Mouse (Mus musculus) embryo, embryonic 11 days (tissue): Measurements from ENCODE around the gene Ubash3b.

Experiments
- DNase-seq: peaks from one replicate; pipeline ENCODE4 v3.0.0-alpha.2; 2015

The Ubash3b gene

GRCm38 (mm10) chr9:40983758-40984157, 177.7 kb downstream of the Ubash3b start:
- DNase-seq, result no peak

- peak; percentile 38 for DNase-seq
These were observed 179.0 kb downstream of the Ubash3b start for GRCm38 (mm10) chr9:40982480-40982879.

DNA sequence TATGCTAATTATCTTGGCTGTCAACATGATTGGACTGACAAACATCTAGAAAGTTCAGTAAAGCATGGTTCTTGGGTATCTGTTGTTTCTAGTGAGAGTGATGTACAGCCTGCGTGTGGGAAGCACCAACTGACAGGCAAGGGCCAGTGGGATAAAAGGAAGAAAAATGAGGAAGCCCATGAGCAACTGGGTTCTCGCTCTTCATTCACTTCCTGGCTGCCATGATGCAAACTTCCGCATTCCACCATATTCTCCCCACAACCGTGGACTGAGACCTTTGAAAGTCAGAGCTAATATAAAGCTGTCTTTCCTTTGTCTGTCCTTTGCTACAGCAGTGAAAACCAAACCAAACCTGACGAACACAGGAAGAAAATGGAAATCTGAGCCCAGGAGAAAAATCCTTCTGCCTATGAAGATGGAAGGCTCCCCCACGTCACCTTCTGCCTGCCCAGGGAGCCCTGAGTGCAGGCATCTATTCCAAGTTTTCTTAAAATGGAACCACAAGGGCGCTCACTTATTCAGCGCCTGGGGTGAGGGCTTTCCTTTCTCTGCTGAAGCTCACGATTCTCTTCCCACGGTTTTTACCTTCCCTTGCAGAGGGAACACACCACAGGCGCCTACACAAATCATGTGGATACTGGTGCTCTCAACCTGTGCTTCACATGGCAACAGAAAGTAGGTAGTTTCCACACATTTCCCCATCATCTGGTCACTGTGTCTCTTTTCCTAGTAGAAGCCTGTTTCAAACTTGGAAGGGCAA, 187.3 kb downstream of the Ubash3b start:
- DNase-seq, result no peak

GRCm38 (mm10) chr9:40964418-40964714, 197.1 kb downstream of the Ubash3b start:
- no peak for DNase-seq

- DNase-seq, result peak; percentile 67
These were observed 197.7 kb downstream of the Ubash3b start, which contains the start of gene Jhy for GRCm38 (mm10) chr9:40963586-40964417. Jhy (minus strand) TSS chr9:40964118.

DNA sequence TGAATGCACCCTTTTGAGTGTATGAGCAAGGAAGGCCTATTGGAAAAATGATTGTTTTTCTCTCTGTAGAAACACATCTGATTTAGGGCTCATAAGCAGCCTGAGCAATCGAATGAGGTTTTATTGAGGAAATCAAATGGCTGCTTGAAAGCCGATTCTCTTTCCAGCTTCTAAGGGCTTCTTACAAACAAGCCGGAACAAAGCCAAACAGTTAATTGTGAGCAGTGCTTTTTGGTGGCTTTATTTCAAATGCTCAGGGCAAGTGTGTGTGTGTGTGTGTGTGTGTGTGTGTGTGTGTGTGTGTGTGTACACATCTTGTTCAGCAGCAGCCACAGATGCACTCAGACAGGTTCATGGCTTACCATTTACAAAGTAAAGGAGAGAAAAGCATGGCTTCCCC, 200.1 kb downstream of the Ubash3b start:
- no peak for DNase-seq
